Mouse (Mus musculus) lung, postnatal 0 days (tissue): ENCODE measurements at regions not wholly inside any gene's neighbourhood (a gene's known extent, or its start where the extent isn't known, plus 50 kb on each side); places are given as distances from the start of the nearest gene placed in this dataset.

Source experiments
- CTCF ChIP-seq: IDR thresholded peaks from 2 replicates; pipeline ENCODE4 v1.5.1; 2016; ENCODE audit warnings: antibody characterized with exemption, mild to moderate bottlenecking
- EP300 ChIP-seq: IDR thresholded peaks from 2 replicates; pipeline ENCODE4 v1.6.1; 2016; ENCODE audit warnings: antibody characterized with exemption, mild to moderate bottlenecking, control low read depth

DNA sequence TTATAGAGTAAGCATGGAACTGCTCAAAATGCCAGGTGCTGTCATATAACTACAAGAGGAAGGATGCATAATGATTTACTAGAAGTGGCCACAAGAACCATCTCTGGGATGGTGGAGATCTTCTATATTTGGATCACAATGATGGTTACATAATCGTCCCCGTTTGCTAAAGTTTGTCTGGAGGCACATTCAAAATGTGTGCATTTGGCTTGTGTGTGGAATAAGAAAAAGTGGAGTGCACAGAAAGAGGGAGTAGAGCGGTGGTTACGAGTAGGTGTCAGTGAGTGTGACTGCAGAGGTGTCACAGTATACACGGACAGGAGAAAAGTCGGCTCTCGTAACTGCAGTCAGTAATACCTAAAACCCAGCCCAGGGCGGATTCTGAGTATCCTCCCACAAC is 238.3 kb upstream of the Cnr1 start:
- TF ChIP-seq CTCF (no peak), EP300 (no peak)
